Mouse (Mus musculus) myocyte (in vitro differentiated cells): ENCODE data around the gene Akr1d1. TPM values are rescaled to one million over a fixed set of nuclear protein-coding genes. Genes with fewer than 3 reads are reported as not detected.

Source experiments
- H3K27me3 ChIP-seq: one replicate; pipeline ENCODE4 v1.6.1; 2011; ENCODE audit not compliant: control insufficient read depth, insufficient read depth, insufficient read length
- H3K36me3 ChIP-seq: one replicate; pipeline ENCODE4 v1.6.1; 2011; ENCODE audit not compliant: control insufficient read depth, insufficient read depth
- H3K4me2 ChIP-seq: one replicate; pipeline ENCODE4 v1.6.1; 2011; ENCODE audit warnings: low read depth, control low read depth
- H3K4me3 ChIP-seq: one replicate; pipeline ENCODE4 v1.5.1; 2011; ENCODE audit warnings: mild to moderate bottlenecking, control low read depth, moderate library complexity
- H3K79me2 ChIP-seq: one replicate; pipeline ENCODE4 v1.6.1; 2011; ENCODE audit not compliant: control insufficient read depth, insufficient read depth
- H3ac ChIP-seq: one replicate; pipeline ENCODE4 v1.6.1; 2011; ENCODE audit not compliant: control insufficient read depth, insufficient read length
- CEBPB ChIP-seq: IDR thresholded peaks from 2 replicates; pipeline ENCODE4 v1.6.1; 2011; ENCODE audit warnings: mild to moderate bottlenecking, moderate library complexity; ENCODE audit not compliant: poor library complexity, insufficient read depth, severe bottlenecking
- E2F4 ChIP-seq: IDR thresholded peaks from one replicate; pipeline ENCODE4 v1.6.1; 2011; ENCODE audit warnings: mild to moderate bottlenecking, control low read depth, moderate library complexity; ENCODE audit not compliant: insufficient read depth
- MAX ChIP-seq: IDR thresholded peaks from one replicate; pipeline ENCODE4 v1.6.1; 2011; ENCODE audit warnings: low read depth, mild to moderate bottlenecking, control low read depth
- MYOD1 ChIP-seq, 3 experiments: IDR thresholded peaks; one replicate each; pipeline ENCODE4 v1.6.1; 2011; ENCODE audit warnings: control low read depth in 2 of 3, low read depth in 2 of 3, mild to moderate bottlenecking in 2 of 3, moderate library complexity in 1 of 3; ENCODE audit not compliant: insufficient read length in 2 of 3, control insufficient read depth in 1 of 3
- MYOG ChIP-seq, 3 experiments: IDR thresholded peaks; one replicate each; pipeline ENCODE4 v1.6.1; 2011; ENCODE audit warnings: control low read depth in 2 of 3, low read depth in 2 of 3, mild to moderate bottlenecking in 2 of 3; ENCODE audit not compliant: insufficient read length in 2 of 3, control insufficient read depth in 1 of 3, insufficient read depth in 1 of 3
- POLR2A ChIP-seq: IDR thresholded peaks from one replicate; pipeline ENCODE4 v1.6.1; 2011; ENCODE audit warnings: low read depth, mild to moderate bottlenecking, control low read depth, moderate library complexity; ENCODE audit not compliant: insufficient read length
- POLR2AphosphoS2 ChIP-seq: IDR thresholded peaks from one replicate; pipeline ENCODE4 v1.6.1; 2011; ENCODE audit warnings: low read depth, control low read depth; ENCODE audit not compliant: insufficient read length
- REST ChIP-seq: IDR thresholded peaks from one replicate; pipeline ENCODE4 v1.6.1; 2011; ENCODE audit warnings: mild to moderate bottlenecking, control low read depth, moderate library complexity; ENCODE audit not compliant: insufficient read depth, insufficient read length
- SRF ChIP-seq: IDR thresholded peaks from one replicate; pipeline ENCODE4 v1.6.1; 2011; ENCODE audit warnings: low read depth; ENCODE audit not compliant: control insufficient read depth, insufficient read length
- TCF12 ChIP-seq: IDR thresholded peaks from one replicate; pipeline ENCODE4 v1.6.1; 2011; ENCODE audit warnings: mild to moderate bottlenecking, control low read depth; ENCODE audit not compliant: poor library complexity, insufficient read depth, severe bottlenecking
- TCF3 ChIP-seq: IDR thresholded peaks from one replicate; pipeline ENCODE4 v1.6.1; 2011; ENCODE audit warnings: low read depth, control low read depth; ENCODE audit not compliant: insufficient read length
- USF1 ChIP-seq: IDR thresholded peaks from one replicate; pipeline ENCODE4 v1.6.1; 2011; ENCODE audit warnings: low read depth, mild to moderate bottlenecking, control low read depth, moderate library complexity
- polyA plus RNA-seq: library from polyadenylated mRNA; unstranded; fragments of >200 nt; fragmentation: generic; extraction: Trizol; gene quantifications from one replicate; pipeline ENCODE4 v1.2.1, GENCODE M21; 2012; ENCODE audit warnings: missing spikeins

Gene Akr1d1
- polyA plus RNA-seq, 1 experiment, result not detected

DNA sequence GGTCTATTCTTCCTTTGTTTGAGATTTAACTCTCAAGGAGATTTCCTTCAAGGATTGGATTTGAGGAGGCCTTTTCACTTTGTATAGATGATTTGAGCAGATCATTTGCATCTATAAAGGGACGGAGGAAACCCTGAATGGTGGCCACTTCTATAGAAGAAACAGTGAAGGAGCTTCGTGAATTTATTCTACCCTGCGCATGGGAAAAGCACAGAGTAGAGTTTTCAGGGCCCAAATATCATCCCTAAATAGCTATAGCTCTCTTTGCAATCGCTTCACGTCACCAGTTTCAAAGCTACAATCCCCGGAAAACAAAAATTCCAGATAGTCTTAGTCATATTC lies 63.0 kb downstream of the Akr1d1 start:
- no peak overlapping the region for H3ac ChIP-seq
- no peaks in the 10 kb centered on the region for H3K27me3 ChIP-seq
- no peak overlapping the region for H3K4me3 ChIP-seq
- TF ChIP-seq MAX, result no peak
- TF ChIP-seq SRF, result no peak
- no peak for TF ChIP-seq MYOD1 (IDR thresholded peaks at IDR 0.05; ENCODE audit: control insufficient read depth in 1 of 3, insufficient read length in 2 of 3, low read depth in 2 of 3)
- no peak for TF ChIP-seq USF1
- no peak for TF ChIP-seq POLR2A
- TF ChIP-seq TCF3, result no peak
- no peak for TF ChIP-seq CEBPB
- no peak for TF ChIP-seq POLR2AphosphoS2
- no peak for TF ChIP-seq MYOG (IDR thresholded peaks at IDR 0.05; ENCODE audit: control insufficient read depth in 1 of 3, insufficient read depth in 1 of 3, insufficient read length in 2 of 3, low read depth in 2 of 3)
- TF ChIP-seq TCF12, result no peak
- no peak for TF ChIP-seq REST
- TF ChIP-seq E2F4, result no peak
- no peaks in the 10 kb centered on the region for H3K79me2 ChIP-seq
- H3K4me2 ChIP-seq, result no peak overlapping the region
- H3K36me3 ChIP-seq, result no peaks in the 10 kb centered on the region

DNA sequence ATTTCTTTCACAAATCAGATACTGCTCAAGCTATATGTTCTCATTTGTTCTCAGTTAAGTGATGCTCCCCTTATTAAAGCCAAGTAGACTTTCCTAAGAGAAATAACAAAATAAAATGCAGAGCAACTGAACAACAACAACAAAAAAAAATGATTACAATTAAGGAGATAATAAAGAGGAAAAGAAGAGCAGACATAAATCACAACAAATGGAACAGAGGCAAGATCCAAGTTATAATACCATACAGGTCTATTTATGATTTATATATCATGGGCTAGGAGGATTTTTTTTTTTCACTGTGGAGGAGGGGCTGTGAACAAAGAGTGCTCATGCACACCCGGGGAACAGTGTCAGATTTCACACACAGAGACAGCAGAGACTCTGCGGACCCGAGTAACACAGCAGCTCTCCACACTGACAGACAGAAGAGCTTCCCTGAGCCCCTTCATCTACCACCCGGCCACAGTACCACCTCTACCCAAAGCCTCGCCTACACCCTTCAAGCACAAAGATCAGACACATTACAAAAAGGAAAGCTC lies 63.6 kb downstream of the Akr1d1 start:
- no peaks in the 10 kb centered on the region for H3K36me3 ChIP-seq
- no peak overlapping the region for H3K4me2 ChIP-seq
- TF ChIP-seq E2F4 (no peak), POLR2AphosphoS2 (no peak), POLR2A (no peak), MAX (no peak), MYOD1 (IDR thresholded peaks at IDR 0.05; ENCODE audit: control insufficient read depth in 1 of 3, insufficient read length in 2 of 3, low read depth in 2 of 3) (no peak), USF1 (no peak), CEBPB (no peak), REST (no peak), TCF3 (no peak), TCF12 (no peak), MYOG (IDR thresholded peaks at IDR 0.05; ENCODE audit: control insufficient read depth in 1 of 3, insufficient read depth in 1 of 3, insufficient read length in 2 of 3, low read depth in 2 of 3) (no peak), SRF (no peak)
- no peaks in the 10 kb centered on the region for H3K27me3 ChIP-seq
- no peak overlapping the region for H3ac ChIP-seq
- H3K4me3 ChIP-seq, result no peak overlapping the region
- no peaks in the 10 kb centered on the region for H3K79me2 ChIP-seq

DNA sequence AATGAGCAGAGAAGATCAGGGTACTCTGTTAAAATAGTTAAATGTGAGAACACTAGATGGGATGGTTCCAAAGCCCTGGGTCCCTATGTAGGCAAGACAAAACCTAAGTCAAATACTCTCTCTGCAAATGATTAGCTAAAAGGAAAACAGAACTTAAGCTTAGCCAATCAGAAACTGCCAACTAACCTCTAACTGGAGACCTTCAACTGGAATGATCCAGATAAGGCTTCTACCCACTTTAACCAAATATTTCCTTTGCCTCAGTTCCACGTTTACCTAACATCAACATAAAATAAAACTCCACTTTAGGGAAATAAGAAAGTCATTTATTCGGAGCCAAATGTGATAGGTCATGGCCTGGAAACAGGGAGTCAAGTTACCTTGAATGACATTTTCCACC lies 67.1 kb downstream of the Akr1d1 start:
- H3K79me2 ChIP-seq, result no peaks in the 10 kb centered on the region
- no peak overlapping the region for H3ac ChIP-seq
- TF ChIP-seq MYOG (IDR thresholded peaks at IDR 0.05; ENCODE audit: control insufficient read depth in 1 of 3, insufficient read depth in 1 of 3, insufficient read length in 2 of 3, low read depth in 2 of 3) (no peak), TCF3 (no peak), CEBPB (no peak), REST (no peak), USF1 (no peak), POLR2AphosphoS2 (no peak), SRF (no peak), MYOD1 (IDR thresholded peaks at IDR 0.05; ENCODE audit: control insufficient read depth in 1 of 3, insufficient read length in 2 of 3, low read depth in 2 of 3) (no peak), MAX (no peak), E2F4 (no peak), TCF12 (no peak), POLR2A (no peak)
- H3K4me2 ChIP-seq, result peak overlapping the region; percentile 2
- no peak overlapping the region for H3K4me3 ChIP-seq
- no peaks in the 10 kb centered on the region for H3K36me3 ChIP-seq
- no peaks in the 10 kb centered on the region for H3K27me3 ChIP-seq

DNA sequence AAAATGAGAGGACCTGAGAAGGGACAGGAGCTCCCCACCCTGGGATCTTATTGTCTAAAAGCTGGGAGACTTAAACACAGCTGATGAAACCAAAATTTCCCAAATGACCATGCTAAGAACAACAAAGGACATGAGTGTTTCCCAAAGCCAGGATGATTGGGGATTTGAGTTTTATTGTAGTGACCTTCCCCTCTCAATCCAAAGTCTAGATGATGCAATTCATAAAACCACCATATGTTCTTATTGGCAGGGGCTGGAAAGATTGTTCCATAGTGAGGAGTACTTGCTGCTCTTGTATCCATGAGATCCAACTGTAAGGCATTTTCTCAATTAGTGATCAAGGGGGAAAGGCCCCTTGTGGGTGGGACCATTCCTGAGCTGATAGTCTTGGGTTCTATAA lies 68.1 kb downstream of the Akr1d1 start:
- no peaks in the 10 kb centered on the region for H3K36me3 ChIP-seq
- no peaks in the 10 kb centered on the region for H3K79me2 ChIP-seq
- H3K27me3 ChIP-seq, result no peaks in the 10 kb centered on the region
- no peak overlapping the region for H3K4me3 ChIP-seq
- TF ChIP-seq CEBPB (peak; percentile 71; the same call in 1 of the 2 replicates), SRF (no peak)
- no peak overlapping the region for H3ac ChIP-seq
- peak overlapping the region; percentile 2 for H3K4me2 ChIP-seq

DNA sequence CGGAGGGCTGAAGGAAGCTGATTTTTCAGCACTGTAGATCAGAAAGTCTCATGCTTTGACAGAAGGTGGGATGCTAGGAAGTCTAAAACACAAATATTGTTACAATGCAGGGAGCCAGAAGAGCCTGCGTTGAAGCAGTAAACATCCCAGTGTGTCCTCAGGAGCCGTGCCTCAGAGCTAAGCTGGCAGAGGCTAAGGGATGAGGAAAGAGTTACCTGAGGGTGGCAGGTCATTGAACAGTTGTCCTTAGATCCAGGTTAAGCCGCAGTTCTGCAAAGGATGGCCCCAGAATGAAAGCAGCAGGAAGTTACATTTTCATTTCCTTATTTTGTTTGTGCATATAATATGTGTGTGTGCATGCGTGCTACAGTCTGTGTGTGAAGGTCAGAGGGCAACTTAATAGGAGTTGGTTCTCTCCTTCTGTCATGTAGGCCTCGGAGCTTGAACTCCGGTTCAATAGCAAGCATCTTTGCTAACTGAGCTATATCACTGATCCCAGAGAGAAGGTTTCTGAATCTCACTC lies 71.1 kb downstream of the Akr1d1 start:
- TF ChIP-seq MYOG (IDR thresholded peaks at IDR 0.05; ENCODE audit: control insufficient read depth in 1 of 3, insufficient read depth in 1 of 3, insufficient read length in 2 of 3, low read depth in 2 of 3) (no peak), TCF3 (no peak), SRF (no peak), MYOD1 (IDR thresholded peaks at IDR 0.05; ENCODE audit: control insufficient read depth in 1 of 3, insufficient read length in 2 of 3, low read depth in 2 of 3) (no peak), E2F4 (no peak), CEBPB (no peak), REST (no peak), TCF12 (no peak), MAX (no peak), POLR2AphosphoS2 (no peak)
- Histone ChIP-seq H3K79me2 (no peaks in the 10 kb centered on the region), H3K4me2 (no peak overlapping the region), H3K4me3 (no peak overlapping the region), H3K36me3 (no peaks in the 10 kb centered on the region), H3K27me3 (no peaks in the 10 kb centered on the region), H3ac (no peak overlapping the region)
